Mouse (Mus musculus) MEL-GATA-1-ER (cell line): ENCODE data around the gene Sdccag8.
A peak's percentile ranks its signal among the peaks of the same experiment; 100 is the strongest.

Experiments used
- DNase-seq: peaks from one replicate; pipeline ENCODE4 v3.0.0-alpha.2; 2012; ENCODE audit warnings: low read depth; ENCODE audit errors: extremely low read depth

Gene Sdccag8

DNA sequence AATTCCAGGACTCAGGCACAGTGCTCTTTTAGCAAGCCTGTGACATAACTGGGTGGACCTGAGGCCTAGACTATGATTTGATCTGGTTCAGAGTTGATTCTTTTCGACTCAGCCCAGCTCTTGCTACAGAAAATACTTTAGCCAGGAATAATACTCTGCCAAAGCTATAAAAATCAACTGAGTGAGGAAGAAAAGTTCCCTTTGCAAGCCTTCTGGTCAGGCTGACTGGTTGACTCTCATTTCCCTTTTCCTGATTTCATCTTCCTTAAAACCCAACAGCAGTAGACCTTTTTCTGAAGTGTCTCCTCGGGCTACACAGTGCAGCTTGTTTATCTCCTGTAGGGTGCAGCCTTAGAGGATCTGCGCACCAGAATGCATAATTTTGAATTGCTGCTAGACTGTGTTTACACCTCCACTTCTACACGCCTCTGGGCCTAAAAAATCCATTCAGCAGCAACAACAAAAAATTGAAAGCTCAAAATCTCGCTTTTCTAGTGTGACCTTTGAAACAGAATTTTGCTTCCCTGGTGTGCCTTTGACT lies 13.6 kb downstream of the Sdccag8 start:
- no peak for DNase-seq

DNA sequence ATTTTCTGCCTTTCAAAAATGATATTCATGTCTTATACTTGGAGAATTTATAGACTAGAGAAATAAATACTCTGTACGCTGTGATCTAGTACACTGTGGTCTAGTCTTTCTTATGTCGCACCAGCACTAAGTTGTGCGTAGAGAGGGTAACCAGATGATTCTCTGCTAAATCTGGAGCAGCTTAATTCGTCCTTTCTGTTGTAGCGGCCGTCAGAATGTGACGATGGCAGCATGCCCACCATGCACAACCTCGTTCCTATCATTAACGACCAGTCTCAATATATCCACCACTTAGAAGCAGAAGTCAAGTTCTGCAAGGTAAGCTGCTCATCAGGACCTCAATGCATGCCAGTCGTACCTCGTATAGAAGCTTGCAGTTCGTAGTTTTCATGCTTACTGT lies 14.2 kb downstream of the Sdccag8 start:
- no peak for DNase-seq

DNA sequence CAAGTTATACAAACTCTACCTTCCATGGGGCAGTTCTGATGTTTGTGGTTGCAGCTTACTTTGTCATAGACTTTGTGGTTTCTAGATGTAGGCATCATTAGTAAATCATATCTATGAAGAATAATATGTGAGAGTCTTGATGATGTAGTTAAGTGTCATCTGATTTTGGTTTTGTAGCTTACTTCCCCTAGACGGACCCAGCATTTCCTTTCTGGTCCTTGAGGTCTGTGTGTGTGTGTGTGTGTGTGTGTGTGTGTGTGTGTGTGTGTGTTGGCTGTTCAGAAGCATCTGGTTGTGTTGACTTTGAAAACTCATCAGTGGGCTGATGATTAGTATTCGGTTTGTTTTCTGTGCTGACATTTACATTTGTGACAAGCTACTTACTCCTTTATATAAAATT lies 17.6 kb downstream of the Sdccag8 start:
- DNase-seq: no peak

DNA sequence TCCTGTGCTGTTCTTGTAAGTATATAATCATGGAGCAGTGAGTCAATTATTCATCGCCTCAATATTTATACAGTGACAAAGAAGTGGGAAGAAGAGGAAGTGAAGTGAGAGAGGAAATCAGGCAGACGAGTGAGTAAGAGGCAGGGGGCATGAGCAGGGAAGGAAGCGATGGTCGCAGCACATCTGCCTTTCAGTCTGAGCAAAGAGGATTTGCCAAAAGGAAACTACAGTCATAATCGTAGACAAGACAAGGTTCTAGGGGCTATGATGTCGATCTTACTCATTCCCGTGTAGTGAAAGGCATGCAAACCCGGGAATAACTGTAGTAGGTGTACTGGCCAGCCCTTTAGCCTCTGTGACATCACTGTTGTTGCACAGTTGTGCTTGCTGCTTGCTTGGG lies 18.1 kb downstream of the Sdccag8 start:
- no peak for DNase-seq

DNA sequence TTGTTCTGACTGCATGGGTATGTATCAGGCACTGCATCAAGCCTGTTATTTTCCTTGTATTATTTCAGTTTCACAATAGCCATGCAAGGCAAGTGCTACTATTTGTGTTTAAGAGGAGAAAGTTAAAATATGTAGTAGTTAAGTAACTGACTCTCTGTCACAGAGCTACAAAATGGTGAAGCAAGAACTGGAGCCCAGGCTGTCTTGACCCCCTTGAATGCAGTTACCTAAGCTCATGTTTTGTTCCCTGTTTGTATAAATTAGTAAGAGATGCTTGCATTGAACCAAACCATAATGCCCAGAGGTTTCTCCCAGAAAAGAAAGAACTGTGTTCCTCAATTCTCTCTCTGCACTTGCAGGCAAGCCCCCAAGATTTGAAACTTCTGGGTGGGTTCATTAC lies 18.8 kb downstream of the Sdccag8 start:
- DNase-seq: no peak

DNA sequence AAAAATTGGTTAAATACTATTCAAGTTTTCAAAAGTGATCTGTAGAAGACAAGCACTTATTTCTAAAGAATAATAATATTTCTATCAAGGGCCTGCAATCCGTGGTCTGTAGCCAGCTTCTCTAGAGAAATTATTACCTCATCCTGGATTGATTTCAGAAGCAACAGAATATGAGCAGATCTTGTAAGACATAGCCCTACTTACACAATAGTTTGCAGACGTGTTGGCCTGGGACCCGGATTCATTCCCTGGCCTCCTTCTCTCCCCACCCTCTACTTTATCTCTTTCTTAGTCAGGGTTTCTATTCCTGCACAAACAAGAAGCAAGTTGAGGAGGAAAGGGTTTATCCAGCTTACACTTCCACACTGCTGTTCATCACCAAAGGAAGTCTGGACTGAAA lies 19.5 kb downstream of the Sdccag8 start:
- no peak for DNase-seq

DNA sequence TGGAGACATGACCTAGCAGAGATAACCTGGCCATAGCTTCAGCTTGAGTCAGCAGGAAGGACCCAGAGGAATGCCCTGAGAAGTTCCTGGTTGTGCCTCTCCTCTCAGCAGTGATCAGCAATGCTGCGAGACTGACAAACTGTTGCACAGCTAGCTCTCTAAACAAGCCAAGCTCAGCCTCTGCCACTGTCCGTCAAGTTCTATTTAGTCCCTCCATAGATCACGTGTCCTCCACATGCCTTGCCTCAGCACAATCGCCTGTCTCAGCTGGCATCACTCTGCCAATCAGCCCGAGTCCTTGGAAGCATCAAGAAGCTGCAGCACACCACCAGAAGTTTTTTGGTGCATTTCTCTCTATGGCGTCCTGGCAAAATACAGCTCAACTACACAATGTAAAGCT lies 20.4 kb downstream of the Sdccag8 start:
- no peak for DNase-seq

DNA sequence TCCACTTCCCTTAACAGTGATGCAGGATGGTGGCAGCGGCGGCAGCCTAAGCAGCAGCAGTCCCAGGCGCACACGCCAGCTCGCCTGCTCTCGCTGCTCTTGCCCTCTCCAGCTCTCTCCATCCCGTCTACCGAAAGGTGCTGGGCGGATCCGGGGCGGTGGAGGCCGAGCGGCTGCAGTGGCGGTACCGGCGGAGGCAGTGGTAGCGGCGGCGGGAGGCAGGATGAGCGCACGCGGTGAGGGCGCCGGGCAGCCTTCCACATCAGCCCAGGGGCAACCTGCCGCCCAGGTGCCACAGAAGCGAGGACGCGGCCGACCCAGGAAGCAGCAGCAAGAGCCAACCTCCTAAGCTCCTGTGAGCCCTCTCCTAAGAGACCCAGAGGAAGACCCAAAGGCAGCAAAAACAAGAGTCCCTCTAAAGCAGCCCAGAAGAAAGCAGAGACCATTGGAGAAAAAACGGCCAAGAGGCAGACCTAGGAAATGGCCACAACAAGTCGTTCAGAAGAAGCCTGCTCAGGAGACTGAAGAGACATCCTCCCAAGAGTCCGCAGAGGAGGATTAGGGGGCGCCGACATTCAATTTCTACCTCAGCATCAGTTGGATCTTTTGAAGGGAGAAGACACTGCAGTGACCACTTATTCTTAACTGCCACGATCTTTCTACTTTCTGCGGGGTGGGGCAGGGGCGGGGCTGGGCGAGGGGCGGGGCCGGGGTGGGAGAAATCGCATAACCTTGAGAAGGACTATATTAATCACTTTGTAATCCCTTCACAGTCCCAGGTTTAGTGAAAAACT lies 21.2 kb downstream of the Sdccag8 start:
- DNase-seq: no peak

DNA sequence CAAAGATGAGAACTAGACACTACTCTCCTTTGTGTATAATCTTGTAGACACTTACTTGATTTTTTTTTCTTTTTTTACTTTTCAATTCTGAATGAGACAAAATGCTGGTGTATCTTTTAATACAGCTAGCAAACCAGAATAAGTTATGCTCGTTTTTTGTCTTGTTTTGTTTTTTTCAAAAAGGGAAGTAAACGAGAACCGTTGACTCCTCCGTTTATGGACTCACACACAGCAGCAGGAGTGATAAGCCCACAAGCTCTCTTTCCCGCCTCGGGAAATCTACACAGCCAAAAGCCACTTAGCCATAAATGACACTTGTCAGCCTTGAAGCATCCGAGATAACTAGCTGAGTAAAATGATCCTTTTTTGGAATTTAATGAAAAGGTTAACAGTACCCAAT lies 22.1 kb downstream of the Sdccag8 start:
- DNase-seq: peak; percentile 76

DNA sequence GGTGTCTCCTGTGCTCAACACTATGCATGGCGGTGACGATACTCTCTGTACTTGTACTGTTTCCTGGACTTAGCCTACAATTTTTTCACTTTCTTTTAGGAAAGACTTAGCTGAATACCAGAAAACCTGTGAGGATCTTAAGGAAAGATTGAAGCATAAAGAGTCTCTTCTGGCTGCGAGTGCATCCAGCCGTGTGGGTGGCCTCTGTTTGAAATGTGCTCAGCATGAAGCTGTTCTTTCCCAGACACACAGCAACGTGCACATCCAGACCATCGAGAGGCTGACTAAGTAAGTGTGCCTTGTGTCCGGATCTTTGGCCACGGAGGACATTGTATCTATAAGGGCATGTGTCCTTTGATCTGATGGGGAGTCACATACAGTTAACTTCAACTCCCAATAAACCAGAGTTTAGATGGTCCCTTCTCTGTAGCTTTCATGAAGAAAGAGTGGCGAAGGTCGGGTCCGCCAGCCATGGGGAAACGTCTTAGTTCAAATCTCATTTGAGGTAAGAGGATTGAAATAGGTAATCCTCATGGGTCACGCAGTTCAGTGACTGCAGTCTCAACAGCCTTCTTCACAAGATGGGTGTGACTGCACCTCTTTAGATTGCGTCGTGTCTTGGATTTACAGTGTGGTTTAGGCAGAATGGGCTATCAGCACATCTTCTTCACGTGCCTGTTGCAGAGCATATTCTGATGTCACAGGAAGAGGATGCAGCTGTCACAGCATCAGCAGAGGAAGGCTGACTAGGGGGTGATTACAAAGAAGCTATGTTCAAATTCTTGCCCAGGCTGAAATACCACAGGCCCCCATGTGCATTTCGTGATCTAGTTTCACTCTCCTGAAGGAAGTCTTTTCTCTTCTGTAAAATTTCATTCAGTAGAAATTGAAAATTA lies 30.9 kb downstream of the Sdccag8 start:
- DNase-seq: no peak

DNA sequence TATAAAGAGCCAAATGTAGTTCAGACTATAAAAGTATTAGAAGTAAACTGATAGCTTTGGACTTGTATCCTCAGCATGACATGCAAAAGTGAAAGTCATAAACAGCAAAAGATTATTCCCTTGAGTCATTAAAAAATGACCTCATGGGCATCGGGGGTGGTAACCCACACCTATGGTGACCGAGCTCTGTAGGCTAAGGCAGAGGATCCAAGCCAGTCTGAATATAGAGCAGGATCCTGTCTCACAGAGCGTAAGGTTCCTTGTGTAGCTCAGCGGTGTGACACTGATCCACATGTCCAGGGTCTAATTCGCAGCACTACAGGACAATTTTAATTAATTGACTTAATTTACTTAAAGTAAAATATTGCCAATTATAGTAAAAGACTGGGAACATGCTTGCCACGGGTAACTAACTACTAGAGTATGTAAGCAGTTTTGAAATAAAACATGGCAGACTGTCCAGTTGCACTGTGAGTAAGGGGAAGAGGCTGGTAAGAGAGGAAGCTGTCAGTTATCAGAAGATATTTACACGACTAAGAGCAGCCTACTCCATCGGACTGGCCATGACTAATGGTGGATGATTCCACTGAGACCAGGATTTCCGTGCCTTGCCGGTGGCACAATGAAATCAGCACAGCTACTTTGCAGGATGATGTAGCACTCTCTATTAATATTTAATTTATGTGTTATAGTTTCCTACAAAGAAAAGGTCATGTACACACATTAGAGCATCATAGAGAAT lies 32.8 kb downstream of the Sdccag8 start:
- no peak for DNase-seq

DNA sequence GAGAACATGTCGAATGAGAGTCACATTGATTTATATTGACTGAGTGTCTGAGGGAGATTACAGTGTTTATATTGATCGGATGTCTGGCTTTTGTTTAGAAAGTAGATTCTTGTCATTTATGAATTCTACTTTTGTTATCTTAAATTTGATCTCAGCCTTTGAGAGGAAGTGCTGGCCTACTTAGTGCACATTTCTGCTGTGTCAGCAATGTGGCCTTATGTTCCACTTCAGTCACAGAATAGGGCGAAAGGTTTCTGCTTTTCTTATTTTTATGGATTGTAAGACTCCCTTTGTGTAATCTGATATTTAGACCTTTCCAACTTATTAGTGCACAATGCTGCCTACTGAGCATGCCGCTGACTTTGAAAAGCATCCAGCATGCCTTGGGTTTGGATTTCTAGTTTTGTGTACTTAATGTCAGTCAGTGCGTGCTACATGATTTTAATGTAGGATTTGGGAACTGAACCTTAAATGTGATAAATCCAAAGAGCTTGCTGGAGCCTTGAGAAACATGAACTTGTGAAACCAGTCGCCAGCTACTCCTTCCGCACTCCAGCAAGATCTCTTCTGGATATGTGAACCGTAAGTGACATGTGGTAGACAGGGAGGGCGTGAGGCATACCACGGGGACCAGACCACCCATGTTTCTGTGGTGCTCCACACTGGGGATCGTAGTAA lies 34.3 kb downstream of the Sdccag8 start:
- no peak for DNase-seq

DNA sequence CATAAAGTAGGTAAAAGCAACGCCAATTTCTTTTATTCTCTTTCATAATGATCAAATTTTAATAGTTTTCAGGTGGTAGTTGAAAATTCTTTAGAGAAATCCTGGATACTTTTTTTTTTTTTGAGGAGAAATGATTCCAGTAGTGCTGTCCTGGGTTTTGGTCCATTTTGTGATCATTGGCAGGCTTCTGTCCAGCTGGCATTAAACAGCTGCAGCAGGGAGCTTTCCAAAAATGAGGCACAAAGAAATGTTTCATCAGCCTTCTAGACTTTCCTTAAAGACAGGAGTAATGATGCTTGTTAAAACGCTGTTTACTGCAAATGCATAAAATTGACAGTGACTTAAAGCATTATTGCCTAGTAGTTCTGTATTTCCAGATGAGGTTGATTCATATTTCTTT lies 34.9 kb downstream of the Sdccag8 start:
- no peak for DNase-seq

DNA sequence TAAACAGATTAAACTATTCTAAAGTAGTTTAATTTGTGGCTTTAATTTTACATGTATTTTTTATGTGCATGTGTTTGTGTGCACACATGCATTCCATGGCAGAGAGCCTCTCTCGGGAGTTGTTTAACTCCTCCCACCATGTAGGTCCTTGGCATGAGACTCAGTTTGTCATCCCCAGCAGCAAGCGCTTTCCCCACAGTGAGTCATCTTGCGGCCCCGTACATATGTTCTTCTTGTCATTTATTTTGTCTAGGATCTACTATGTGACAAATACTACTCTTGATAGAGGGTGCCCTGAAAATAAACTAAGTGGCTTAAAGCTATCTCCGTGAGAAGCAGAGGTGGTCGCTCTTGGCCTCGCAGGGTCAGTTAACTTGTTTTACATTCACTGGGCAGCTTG lies 36.9 kb downstream of the Sdccag8 start:
- no peak for DNase-seq

DNA sequence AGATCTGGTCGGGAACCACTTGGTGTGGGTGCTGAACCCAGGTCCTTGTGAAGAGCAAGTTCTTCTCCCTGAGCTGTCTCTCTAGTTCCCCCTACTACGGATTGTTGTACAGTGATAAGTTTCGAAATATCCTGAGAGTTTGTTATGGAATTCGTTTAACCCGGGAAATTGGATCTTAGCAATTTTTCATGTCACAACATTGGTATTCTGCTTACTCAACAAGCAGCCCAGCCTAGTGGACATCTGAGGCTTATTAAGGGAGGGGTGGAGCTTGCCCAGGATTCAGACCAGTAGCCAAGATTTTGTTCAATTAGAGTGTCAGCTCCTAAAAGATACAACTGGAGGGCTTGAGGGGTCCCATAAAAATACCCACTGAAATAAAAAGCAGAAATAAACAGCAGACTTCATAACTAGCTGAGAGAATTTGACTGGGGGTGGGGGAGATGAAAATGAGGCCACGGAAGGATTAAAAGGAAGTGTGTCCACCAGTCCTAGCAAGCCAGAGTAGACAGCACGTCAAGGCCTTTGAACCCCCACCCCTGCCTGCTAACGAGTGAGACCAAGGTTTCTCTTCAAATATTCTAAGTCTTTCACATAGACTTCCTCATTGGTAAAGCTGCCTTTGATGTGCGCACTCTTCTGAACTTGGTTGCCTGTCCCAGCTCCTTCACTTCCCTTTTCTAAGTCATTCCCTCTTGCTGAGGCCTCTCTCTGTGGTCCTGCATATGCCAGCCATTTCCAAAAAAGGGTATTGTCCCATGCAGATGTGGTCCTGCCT lies 38.5 kb downstream of the Sdccag8 start:
- peak; percentile 40 for DNase-seq

DNA sequence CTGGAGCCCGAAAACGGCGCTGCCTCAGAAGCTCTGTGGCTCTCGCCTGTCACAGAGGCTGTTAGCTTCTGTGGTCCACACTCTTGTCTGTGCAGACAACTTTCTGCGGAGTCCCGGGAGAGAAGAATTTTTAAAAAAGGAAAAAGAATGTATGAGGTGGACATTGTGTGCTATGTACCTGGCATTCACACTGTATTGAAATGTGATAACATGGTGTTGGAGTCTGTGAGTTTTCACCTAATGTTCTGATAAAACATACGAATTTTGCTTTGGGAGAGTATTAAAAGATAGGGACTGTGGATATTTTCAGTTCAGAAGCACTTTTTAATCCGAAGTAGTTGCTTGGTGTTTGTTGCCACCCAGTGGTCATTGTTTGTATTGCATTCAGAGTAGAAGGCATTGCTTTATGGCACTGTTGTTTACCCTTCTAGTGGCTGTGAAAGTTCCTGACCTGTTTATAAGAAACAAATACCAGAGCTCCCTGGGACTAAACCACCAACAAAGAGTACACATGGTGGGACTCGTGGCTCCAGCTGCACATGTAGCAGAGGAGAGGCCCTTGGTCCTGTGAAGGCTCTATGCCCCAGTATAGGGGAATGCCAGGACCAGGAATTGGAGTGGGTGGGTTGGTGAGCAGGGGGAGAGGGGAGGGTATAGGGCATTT lies 47.7 kb downstream of the Sdccag8 start:
- peak; percentile 56 for DNase-seq

DNA sequence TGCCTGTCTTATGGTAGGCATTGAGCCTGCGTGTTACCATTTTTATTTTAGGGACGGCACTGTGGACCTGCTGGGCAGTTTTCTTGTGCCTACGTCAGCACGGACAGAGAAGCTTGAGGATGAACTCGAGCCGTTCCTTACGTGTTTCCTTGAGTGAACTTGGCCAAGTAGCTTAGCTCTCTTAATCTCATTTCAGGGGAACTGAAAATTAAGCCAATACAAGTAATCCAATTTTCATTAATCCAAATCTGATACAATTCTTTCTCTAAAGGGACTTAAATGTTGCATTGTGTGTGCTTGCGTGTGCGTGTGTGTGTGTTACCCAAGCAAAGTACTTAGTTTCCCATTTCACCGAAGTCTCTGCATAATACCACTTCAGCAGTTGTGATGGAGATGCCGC lies 56.0 kb downstream of the Sdccag8 start:
- DNase-seq: no peak

DNA sequence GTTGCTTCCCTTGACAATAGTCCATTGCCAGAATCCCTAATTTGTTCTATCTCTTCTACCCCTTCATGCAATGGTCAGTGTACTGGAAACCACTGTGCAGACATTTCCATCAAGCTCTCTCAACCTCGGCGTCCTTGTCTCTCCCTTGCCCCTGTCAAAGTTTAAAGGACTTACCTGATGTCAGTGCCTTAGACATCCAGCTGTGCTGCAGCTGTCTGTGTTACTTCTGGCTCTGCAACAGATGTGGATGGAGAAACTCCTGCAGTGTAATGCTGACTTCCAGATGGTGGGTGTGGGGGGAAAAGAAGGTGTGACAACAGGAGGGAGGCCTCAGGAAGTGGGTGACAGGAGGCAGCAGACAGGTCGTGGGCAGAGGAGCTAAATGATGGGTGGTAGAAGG lies 57.5 kb downstream of the Sdccag8 start:
- no peak for DNase-seq

DNA sequence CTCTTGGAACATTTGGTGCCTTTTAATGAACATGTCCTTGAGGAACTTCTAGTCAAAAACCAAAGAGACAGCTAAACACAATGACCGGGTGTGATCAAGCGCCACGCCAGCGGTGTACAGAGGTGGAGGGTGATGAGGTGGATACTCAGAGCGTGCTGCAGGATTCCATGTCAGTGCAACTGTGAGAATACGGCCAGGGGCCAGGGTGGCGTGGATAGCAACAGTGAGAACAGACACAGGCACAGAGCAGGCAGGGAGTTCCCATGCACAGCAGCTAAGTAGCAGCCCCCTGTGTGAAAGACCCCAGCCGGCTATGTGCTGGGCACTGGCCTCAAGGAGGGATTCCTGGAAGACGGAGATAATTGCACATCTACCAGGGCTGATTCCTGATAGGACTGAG lies 59.0 kb downstream of the Sdccag8 start:
- DNase-seq: no peak

DNA sequence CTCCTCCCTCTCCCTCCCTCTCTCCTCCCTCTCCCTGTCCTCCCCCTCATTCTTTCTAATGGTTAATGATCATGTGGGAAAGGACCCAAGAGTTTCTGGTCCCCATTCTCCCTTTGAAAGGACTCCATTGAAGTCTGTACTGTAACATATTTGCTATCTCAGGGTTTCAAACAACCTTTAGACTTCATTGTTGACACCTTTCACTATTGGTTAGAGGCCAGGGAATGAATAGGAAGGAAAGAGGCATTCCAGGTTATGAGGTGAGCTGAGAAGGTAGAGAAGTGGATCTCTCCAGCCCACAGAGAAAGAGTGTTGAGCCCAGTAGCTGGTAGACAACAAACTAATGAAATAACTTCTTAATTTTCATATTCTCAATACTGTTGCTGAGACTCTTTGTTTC lies 59.7 kb downstream of the Sdccag8 start:
- no peak for DNase-seq
